Comparison of ENCODE assay signal across 24 mouse cellular contexts in genomic region chr10:102876946-102877345, GRCm38 (mm10).
DNase-seq lines count a peak whose midpoint lies in the region; ATAC-seq and TF ChIP-seq lines count a peak whose summit lies in the region.
"Had no signal": no experiment of that assay in that cellular context is flagged by ENCODE, and none has a peak within 500 bp of the region (broad histone marks: within the 10 kb centered on the region; RNA-seq: fewer than 3 reads in every experiment).

No protein-coding gene starts in this region.

- no peak overlapping the region for H3K27ac ChIP-seq in forebrain, embryonic 12.5 days
- no peak overlapping the region for H3K27ac ChIP-seq in forebrain, embryonic 15.5 days (replicated peaks)
- H3K27ac ChIP-seq in hindbrain, embryonic 13.5 days = no peak overlapping the region
- H3K27ac ChIP-seq in hindbrain, postnatal 0 days = no peak overlapping the region
- no peak overlapping the region for H3K27ac ChIP-seq in embryonic facial prominence, embryonic 14.5 days (replicated peaks; ENCODE audit: low read depth, low read length)
- H3K27ac ChIP-seq in lung, postnatal 0 days (ENCODE audit: low read length) = no peak overlapping the region
- H3K27ac ChIP-seq: embryonic facial prominence, embryonic 12.5 days; heart, embryonic 15.5 days; hindbrain, embryonic 10.5 days; hindbrain, embryonic 14.5 days had no signal

- no peak overlapping the region for H3K9ac ChIP-seq in forebrain, embryonic 12.5 days
- no peak overlapping the region for H3K9ac ChIP-seq in forebrain, embryonic 15.5 days (replicated peaks)
- no peak overlapping the region for H3K9ac ChIP-seq in hindbrain, embryonic 13.5 days
- H3K9ac ChIP-seq in hindbrain, postnatal 0 days (replicated peaks; ENCODE audit: low read length) = no peak overlapping the region
- H3K9ac ChIP-seq in embryonic facial prominence, embryonic 14.5 days (ENCODE audit: low read depth, low read length) = no peak overlapping the region
- no peak overlapping the region for H3K9ac ChIP-seq in lung, postnatal 0 days (replicated peaks; ENCODE audit: low read depth)
- H3K9ac ChIP-seq: embryonic facial prominence, embryonic 12.5 days; heart, embryonic 12.5 days; heart, embryonic 15.5 days; hindbrain, embryonic 14.5 days had no signal

- H3K36me3 ChIP-seq in forebrain, embryonic 12.5 days (replicated peaks) = no peaks in the 10 kb centered on the region
- H3K36me3 ChIP-seq in forebrain, embryonic 15.5 days = no peaks in the 10 kb centered on the region
- no peaks in the 10 kb centered on the region for H3K36me3 ChIP-seq in hindbrain, embryonic 13.5 days
- H3K36me3 ChIP-seq in hindbrain, postnatal 0 days (ENCODE audit: insufficient read depth, low read length) = no peaks in the 10 kb centered on the region
- H3K36me3 ChIP-seq in embryonic facial prominence, embryonic 14.5 days (ENCODE audit: control insufficient read depth, insufficient read depth, low read length) = no peaks in the 10 kb centered on the region
- no peaks in the 10 kb centered on the region for H3K36me3 ChIP-seq in lung, postnatal 0 days (ENCODE audit: insufficient read depth, low read length)
- H3K36me3 ChIP-seq: embryonic facial prominence, embryonic 12.5 days; heart, embryonic 12.5 days; heart, embryonic 15.5 days; hindbrain, embryonic 10.5 days had no signal

- TF ChIP-seq CTCF in hindbrain, postnatal 0 days (IDR thresholded peaks at IDR 0.05; ENCODE audit: low read depth) = no peak
- no peak for TF ChIP-seq CTCF in brain, embryonic 14.5 days (IDR thresholded peaks at IDR 0.05; ENCODE audit: borderline replicate concordance, extremely low read depth, insufficient read depth, insufficient read length)
- no peak for TF ChIP-seq CTCF in lung, postnatal 0 days (IDR thresholded peaks at IDR 0.05)

- no peak overlapping the region for H3K4me2 ChIP-seq in forebrain, embryonic 12.5 days
- no peak overlapping the region for H3K4me2 ChIP-seq in forebrain, embryonic 15.5 days (replicated peaks)
- no peak overlapping the region for H3K4me2 ChIP-seq in hindbrain, embryonic 13.5 days
- no peak overlapping the region for H3K4me2 ChIP-seq in hindbrain, postnatal 0 days (ENCODE audit: low read depth, low read length)
- H3K4me2 ChIP-seq in embryonic facial prominence, embryonic 14.5 days (ENCODE audit: low read depth, low read length) = no peak overlapping the region
- no peak overlapping the region for H3K4me2 ChIP-seq in lung, postnatal 0 days (replicated peaks; ENCODE audit: low read depth, low read length)
- H3K4me2 ChIP-seq: embryonic facial prominence, embryonic 12.5 days; heart, embryonic 12.5 days; heart, embryonic 15.5 days; hindbrain, embryonic 14.5 days had no signal

- DNase-seq in hindbrain, postnatal 0 days (ENCODE audit: low spot score) = no peak
- peak; percentile 23 for DNase-seq in brain, embryonic 14.5 days (ENCODE audit: low read depth)
- no peak for DNase-seq in embryonic facial prominence, embryonic 14.5 days (ENCODE audit: low spot score)
- DNase-seq in thymus, adult 18-20 months = no peak
- no peak for DNase-seq in lung, postnatal 0 days (ENCODE audit: low spot score)
- DNase-seq: adrenal gland, adult 8-10 months; adrenal gland, postnatal 25 days; cerebellum, adult 18-20 months; cerebellum, adult 9-10 months; cerebellum, postnatal 14 days; gastrocnemius, postnatal 25 days; heart, adult 18-20 months; heart, postnatal 10 days; heart, postnatal 36 days had no signal

- H3K27me3 ChIP-seq in forebrain, embryonic 12.5 days = no peaks in the 10 kb centered on the region
- no peaks in the 10 kb centered on the region for H3K27me3 ChIP-seq in forebrain, embryonic 15.5 days
- H3K27me3 ChIP-seq in hindbrain, embryonic 13.5 days = no peaks in the 10 kb centered on the region
- no peaks in the 10 kb centered on the region for H3K27me3 ChIP-seq in hindbrain, postnatal 0 days (ENCODE audit: insufficient read depth, low read length)
- no peaks in the 10 kb centered on the region for H3K27me3 ChIP-seq in embryonic facial prominence, embryonic 14.5 days (replicated peaks; ENCODE audit: control insufficient read depth, insufficient read depth, low read length)
- no peaks in the 10 kb centered on the region for H3K27me3 ChIP-seq in lung, postnatal 0 days (replicated peaks; ENCODE audit: insufficient read depth, low read length)
- H3K27me3 ChIP-seq: embryonic facial prominence, embryonic 12.5 days; heart, embryonic 12.5 days; heart, embryonic 15.5 days had no signal

- 31% methylated on average over 3 of the region's 3 CpGs for WGBS in forebrain, embryonic 12.5 days
- WGBS in forebrain, embryonic 15.5 days = 11% methylated on average over 3 of the region's 3 CpGs
- 33% methylated on average over 3 of the region's 3 CpGs for WGBS in hindbrain, embryonic 13.5 days
- 36% methylated on average over 3 of the region's 3 CpGs for WGBS in hindbrain, postnatal 0 days
- 72% methylated on average over 3 of the region's 3 CpGs for WGBS in embryonic facial prominence, embryonic 14.5 days
- WGBS in lung, postnatal 0 days = 77% methylated on average over 3 of the region's 3 CpGs

- no peaks in the 10 kb centered on the region for H3K9me3 ChIP-seq in forebrain, embryonic 12.5 days
- no peaks in the 10 kb centered on the region for H3K9me3 ChIP-seq in forebrain, embryonic 15.5 days
- no peaks in the 10 kb centered on the region for H3K9me3 ChIP-seq in hindbrain, embryonic 13.5 days
- no peaks in the 10 kb centered on the region for H3K9me3 ChIP-seq in hindbrain, postnatal 0 days (ENCODE audit: low read length)
- no peaks in the 10 kb centered on the region for H3K9me3 ChIP-seq in embryonic facial prominence, embryonic 14.5 days (ENCODE audit: control insufficient read depth, low read length)
- no peaks in the 10 kb centered on the region for H3K9me3 ChIP-seq in lung, postnatal 0 days (ENCODE audit: low read length)
- H3K9me3 ChIP-seq: embryonic facial prominence, embryonic 12.5 days; heart, embryonic 12.5 days; heart, embryonic 15.5 days; hindbrain, embryonic 10.5 days had no signal

- TF ChIP-seq EP300 in lung, postnatal 0 days (IDR thresholded peaks at IDR 0.05) = no peak

- TF ChIP-seq POLR2A in brain, embryonic 14.5 days (IDR thresholded peaks at IDR 0.05; ENCODE audit: borderline replicate concordance, extremely low read depth, insufficient read depth, insufficient read length, poor library complexity, severe bottlenecking) = no peak

- ATAC-seq in forebrain, embryonic 12.5 days (ENCODE audit: low FRiP score) = peak; percentile 37; the same call in 1 of the 2 replicates
- ATAC-seq in forebrain, embryonic 15.5 days (replicated peaks) = no peak
- ATAC-seq in hindbrain, embryonic 13.5 days (ENCODE audit: low FRiP score) = 0 out of 2 replicates have a peak, but pooled peaks have one; percentile 24
- no peak for ATAC-seq in hindbrain, postnatal 0 days
- ATAC-seq in embryonic facial prominence, embryonic 14.5 days (ENCODE audit: low read depth) = 0 out of 2 replicates have a peak, but pooled peaks have one; percentile 27
- no peak for ATAC-seq in lung, postnatal 0 days
- ATAC-seq: activated CD4-positive, CD25-positive, alpha-beta regulatory T cell, adult 4 months; intestine, postnatal 0 days had no signal

- no peak overlapping the region for H3K4me3 ChIP-seq in forebrain, embryonic 12.5 days (replicated peaks)
- H3K4me3 ChIP-seq in forebrain, embryonic 15.5 days = no peak overlapping the region
- H3K4me3 ChIP-seq in hindbrain, embryonic 13.5 days = no peak overlapping the region
- H3K4me3 ChIP-seq in hindbrain, postnatal 0 days (ENCODE audit: low read length) = no peak overlapping the region
- no peak overlapping the region for H3K4me3 ChIP-seq in embryonic facial prominence, embryonic 14.5 days (ENCODE audit: low read depth, low read length)
- no peak overlapping the region for H3K4me3 ChIP-seq in lung, postnatal 0 days (ENCODE audit: low read depth, low read length)
- H3K4me3 ChIP-seq: embryonic facial prominence, embryonic 12.5 days; heart, embryonic 12.5 days; heart, embryonic 15.5 days; hindbrain, embryonic 10.5 days had no signal

- no peaks in the 10 kb centered on the region for H3K4me1 ChIP-seq in forebrain, embryonic 12.5 days
- H3K4me1 ChIP-seq in forebrain, embryonic 15.5 days = 0 out of 2 replicates have a peak, but pooled peaks cover 2% of the 10 kb centered on the region
- peaks cover 3% of the 10 kb centered on the region; the same call in 1 of the 2 replicates for H3K4me1 ChIP-seq in hindbrain, embryonic 13.5 days (replicated peaks)
- H3K4me1 ChIP-seq in hindbrain, postnatal 0 days (ENCODE audit: insufficient read depth, low read length) = no peaks in the 10 kb centered on the region
- H3K4me1 ChIP-seq in embryonic facial prominence, embryonic 14.5 days (ENCODE audit: control insufficient read depth, insufficient read depth, low read length) = peaks cover 4% of the 10 kb centered on the region; the same call in 1 of the 2 replicates
- H3K4me1 ChIP-seq in lung, postnatal 0 days (ENCODE audit: insufficient read depth, low read depth, low read length) = no peaks in the 10 kb centered on the region
- H3K4me1 ChIP-seq: heart, embryonic 12.5 days; heart, embryonic 15.5 days; hindbrain, embryonic 10.5 days had no signal

Comparison
In these comparisons a context has a peak if more than half of its experiments do, and no peak if none do; other contexts are left out.
1. ATAC-seq: peak in forebrain, embryonic 12.5 days (single experiment), hindbrain, embryonic 13.5 days (single experiment) and embryonic facial prominence, embryonic 14.5 days (single experiment); none in forebrain, embryonic 15.5 days (single experiment), hindbrain, postnatal 0 days (single experiment) and lung, postnatal 0 days (single experiment).